Mouse (Mus musculus) E14TG2a.4 (cell line): ENCODE results near the gene Cd164.

Experiments
- H3K27me3 ChIP-seq: 2 replicates; pipeline ENCODE4 v1.6.1; 2014; ENCODE audit warnings: low read length, control low read depth; ENCODE audit not compliant: insufficient read depth
- H3K36me3 ChIP-seq: 2 replicates; pipeline ENCODE4 v1.6.1; 2014; ENCODE audit warnings: low read length, control low read depth; ENCODE audit not compliant: insufficient read depth
- H3K4me1 ChIP-seq: replicated peaks from 2 replicates; pipeline ENCODE4 v1.6.1; 2014; ENCODE audit warnings: low read depth, low read length, control low read depth
- H3K4me3 ChIP-seq: replicated peaks from 2 replicates; pipeline ENCODE4 v1.5.1; 2014; ENCODE audit warnings: mild to moderate bottlenecking, low read length
- H3K9me3 ChIP-seq: 2 replicates; pipeline ENCODE4 v1.6.1; 2014; ENCODE audit warnings: low read length, control low read depth
- CTCF ChIP-seq: conservative IDR thresholded peaks from 2 replicates; pipeline ENCODE4 v1.5.1; 2014; ENCODE audit warnings: low read length
- NANOG ChIP-seq: IDR thresholded peaks from 2 replicates; pipeline ENCODE4 v1.6.1; 2014; ENCODE audit warnings: borderline replicate concordance, low read length, mixed read lengths
- POU5F1 ChIP-seq: IDR thresholded peaks from 2 replicates; pipeline ENCODE4 v1.6.1; 2014; ENCODE audit warnings: low read length, borderline replicate concordance

Cd164 gene

DNA sequence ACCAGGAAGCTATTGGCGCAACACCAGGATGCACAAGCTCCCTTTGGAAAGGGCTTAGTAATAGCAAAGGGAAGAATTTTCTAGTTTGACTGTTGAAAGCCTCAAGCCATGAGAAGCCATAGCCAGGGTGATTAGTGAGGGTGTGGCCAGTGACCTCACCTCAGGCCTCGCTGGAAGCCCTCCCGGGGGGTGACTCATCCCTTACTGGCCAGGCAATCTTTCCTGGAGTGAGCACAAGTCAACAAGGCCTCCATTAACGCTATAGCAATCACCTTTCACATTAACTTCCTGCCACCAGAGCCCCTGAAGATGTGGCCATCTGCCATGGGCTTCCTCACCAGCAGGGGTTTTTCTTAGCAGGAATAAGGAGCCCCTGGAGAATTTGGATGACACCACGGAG is 45.9 kb downstream of the Cd164 start:
- H3K4me3 ChIP-seq = peak overlapping the region; percentile 65
- no peak for TF ChIP-seq POU5F1
- no peak for TF ChIP-seq CTCF
- H3K4me1 ChIP-seq = peaks cover 18% of the 10 kb centered on the region
- H3K9me3 ChIP-seq = peaks cover 11% of the 10 kb centered on the region
- no peaks in the 10 kb centered on the region for H3K36me3 ChIP-seq
- no peaks in the 10 kb centered on the region for H3K27me3 ChIP-seq

- Histone ChIP-seq H3K36me3 (no peaks in the 10 kb centered on the region), H3K4me1 (peaks cover 19% of the 10 kb centered on the region), H3K9me3 (no peaks in the 10 kb centered on the region), H3K4me3 (no peak overlapping the region), H3K27me3 (no peaks in the 10 kb centered on the region)
- TF ChIP-seq CTCF (no peak), POU5F1 (no peak), NANOG (no peak)
These were observed 49.1 kb downstream of the Cd164 start for GRCm38 (mm10) chr10:41568306-41568705.

- peaks cover 6% of the 10 kb centered on the region for H3K4me1 ChIP-seq
- TF ChIP-seq CTCF = no peak
- no peak for TF ChIP-seq POU5F1
- no peak for TF ChIP-seq NANOG
- no peak overlapping the region for H3K4me3 ChIP-seq
- H3K27me3 ChIP-seq = no peaks in the 10 kb centered on the region
- no peaks in the 10 kb centered on the region for H3K9me3 ChIP-seq
- H3K36me3 ChIP-seq = no peaks in the 10 kb centered on the region
These were observed 51.9 kb downstream of the Cd164 start for GRCm38 (mm10) chr10:41571065-41571464.

DNA sequence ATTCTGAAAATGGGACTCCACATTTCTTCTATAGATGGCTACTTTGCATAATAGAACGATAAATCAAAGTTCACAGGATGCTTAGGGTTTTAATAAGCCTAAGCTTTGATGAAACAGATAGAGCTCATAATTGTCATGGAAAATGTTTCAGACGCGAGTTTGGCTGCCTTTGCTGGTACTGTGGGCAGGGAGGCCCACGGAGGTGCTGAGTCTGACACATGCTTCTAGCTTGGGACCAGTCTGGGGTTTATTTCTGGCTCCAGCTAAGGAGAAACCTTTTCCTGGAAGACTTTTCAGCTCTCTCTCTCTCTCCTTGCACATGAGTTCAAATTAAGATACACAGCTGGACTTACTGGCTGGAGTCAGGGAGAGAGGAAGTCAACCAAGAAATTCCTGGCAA is 53.1 kb downstream of the Cd164 start:
- TF ChIP-seq POU5F1 (no peak), NANOG (no peak), CTCF (no peak)
- Histone ChIP-seq H3K4me3 (no peak overlapping the region), H3K27me3 (no peaks in the 10 kb centered on the region), H3K4me1 (peaks cover 3% of the 10 kb centered on the region; the same call in 1 of the 2 replicates), H3K9me3 (no peaks in the 10 kb centered on the region), H3K36me3 (no peaks in the 10 kb centered on the region)

DNA sequence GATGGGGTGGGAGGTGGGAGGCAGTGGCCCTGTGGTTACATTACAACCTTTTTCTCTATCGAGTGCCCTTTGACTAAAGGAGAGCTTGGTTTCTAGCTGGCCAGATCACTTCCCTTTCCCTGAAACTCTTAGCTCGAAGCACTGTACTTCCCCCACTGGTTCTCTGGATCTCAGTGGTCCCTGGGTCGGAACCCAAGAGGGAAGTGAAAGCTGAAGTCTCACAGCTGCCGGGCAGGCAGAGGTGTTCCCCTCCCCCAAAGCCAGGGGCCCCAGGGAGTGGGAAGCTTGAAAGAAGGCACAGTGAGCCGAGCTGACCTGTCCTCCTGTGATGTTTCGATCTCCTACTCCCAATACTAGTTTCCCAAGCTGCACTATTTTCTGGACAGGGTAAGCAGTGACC is 54.0 kb downstream of the Cd164 start:
- Histone ChIP-seq H3K4me1 (peaks cover 3% of the 10 kb centered on the region; the same call in 1 of the 2 replicates), H3K4me3 (no peak overlapping the region), H3K36me3 (no peaks in the 10 kb centered on the region), H3K9me3 (no peaks in the 10 kb centered on the region), H3K27me3 (no peaks in the 10 kb centered on the region)
- TF ChIP-seq CTCF (no peak), NANOG (no peak)

DNA sequence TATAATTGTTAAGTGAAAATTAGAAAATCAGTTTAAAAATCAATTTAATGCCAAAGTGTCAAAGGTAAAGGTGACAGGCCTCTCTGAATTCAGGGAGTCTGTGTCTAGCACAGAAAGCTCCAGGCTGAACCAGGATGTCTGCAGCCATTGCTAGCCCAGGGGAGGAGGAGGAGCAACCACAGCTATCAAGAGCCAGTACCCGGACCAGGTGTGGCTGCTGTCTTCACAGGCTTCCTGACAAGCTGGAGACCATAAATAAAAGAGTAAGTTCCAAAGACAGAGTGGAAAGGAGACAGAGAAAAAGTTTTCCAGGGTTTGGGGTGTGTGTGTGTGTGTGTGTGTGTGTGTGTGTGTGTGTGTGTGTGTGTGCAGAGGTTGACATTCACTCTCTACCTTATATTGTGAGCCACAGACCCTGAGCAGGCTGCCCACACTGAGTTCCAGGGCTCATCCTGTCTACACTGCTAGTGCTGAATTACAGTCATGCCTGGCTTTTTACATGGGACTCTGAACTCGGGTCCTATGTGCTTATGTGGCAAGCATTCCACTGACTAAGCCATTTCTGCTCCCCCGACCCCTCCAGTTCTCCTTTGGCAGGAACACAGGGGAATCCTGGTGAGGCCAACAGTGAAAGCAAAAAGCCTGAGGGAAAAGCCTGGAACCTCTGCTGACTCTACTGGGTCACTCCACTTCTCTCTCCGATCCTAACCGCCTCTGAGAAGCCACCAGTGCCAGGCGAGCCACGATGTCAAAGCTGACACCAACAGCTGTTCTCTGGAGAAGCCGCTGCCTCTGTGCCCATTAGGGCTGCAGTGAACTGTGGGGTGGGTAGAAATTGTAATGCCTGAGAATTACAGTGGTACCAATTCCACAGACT is 56.5 kb downstream of the Cd164 start:
- Histone ChIP-seq H3K36me3 (no peaks in the 10 kb centered on the region), H3K27me3 (no peaks in the 10 kb centered on the region), H3K4me1 (peaks cover 5% of the 10 kb centered on the region), H3K9me3 (no peaks in the 10 kb centered on the region), H3K4me3 (no peak overlapping the region)
- no peak for TF ChIP-seq CTCF
- no peak for TF ChIP-seq POU5F1
- TF ChIP-seq NANOG = no peak

DNA sequence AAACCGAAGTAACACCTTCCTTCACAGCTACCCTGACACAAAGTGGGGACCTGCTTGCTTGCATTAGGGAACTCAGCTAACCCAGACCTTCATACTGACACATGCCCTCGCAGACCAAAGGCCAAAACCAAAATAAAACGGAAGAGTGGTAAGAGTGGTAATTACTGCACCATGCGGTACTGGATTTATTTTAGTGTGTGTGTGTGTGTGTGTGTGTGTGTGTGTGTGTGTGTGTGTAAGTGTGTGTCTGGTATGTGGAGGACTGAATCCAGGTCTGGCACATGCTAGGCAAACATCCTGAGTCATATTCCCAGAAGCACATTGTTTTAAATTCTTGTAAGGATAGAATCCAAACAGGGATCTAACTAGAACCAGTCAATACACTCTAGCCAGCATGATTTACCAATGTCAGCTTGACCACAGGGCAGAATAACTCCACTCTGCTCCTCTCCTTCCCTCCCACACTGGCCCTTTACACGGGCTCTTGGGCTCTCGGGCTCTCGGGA is 57.2 kb downstream of the Cd164 start:
- H3K27me3 ChIP-seq = no peaks in the 10 kb centered on the region
- H3K4me1 ChIP-seq = peaks cover 9% of the 10 kb centered on the region
- H3K4me3 ChIP-seq = no peak overlapping the region
- TF ChIP-seq NANOG = no peak
- TF ChIP-seq CTCF = no peak
- no peak for TF ChIP-seq POU5F1
- H3K36me3 ChIP-seq = no peaks in the 10 kb centered on the region
- no peaks in the 10 kb centered on the region for H3K9me3 ChIP-seq

DNA sequence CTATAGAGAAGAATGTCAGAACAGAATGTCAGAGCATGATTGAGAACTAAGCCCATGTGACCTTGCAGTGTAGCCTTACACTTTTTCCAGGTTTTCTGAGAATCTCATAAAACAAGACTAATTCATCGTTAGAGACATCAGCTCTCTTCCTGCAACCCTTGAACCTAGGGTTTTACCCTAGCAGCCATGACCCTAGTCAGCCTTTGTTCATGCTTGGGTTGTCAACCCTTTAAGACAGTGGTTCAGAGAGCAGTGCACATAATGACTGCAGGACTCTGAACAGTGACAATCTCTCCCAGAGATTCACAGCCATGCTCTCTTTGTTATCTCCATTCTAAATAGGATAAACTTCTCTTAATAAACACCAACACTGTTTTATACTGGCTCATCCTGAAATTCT is 59.3 kb downstream of the Cd164 start:
- TF ChIP-seq POU5F1 = no peak
- TF ChIP-seq CTCF = no peak
- Histone ChIP-seq H3K36me3 (no peaks in the 10 kb centered on the region), H3K4me1 (peaks cover 21% of the 10 kb centered on the region), H3K9me3 (no peaks in the 10 kb centered on the region), H3K4me3 (no peak overlapping the region), H3K27me3 (no peaks in the 10 kb centered on the region)

- Histone ChIP-seq H3K27me3 (no peaks in the 10 kb centered on the region), H3K36me3 (no peaks in the 10 kb centered on the region), H3K9me3 (no peaks in the 10 kb centered on the region), H3K4me1 (peaks cover 33% of the 10 kb centered on the region), H3K4me3 (no peak overlapping the region)
- TF ChIP-seq POU5F1 = no peak
- TF ChIP-seq NANOG = no peak
- TF ChIP-seq CTCF = no peak
These were observed 61.2 kb downstream of the Cd164 start for GRCm38 (mm10) chr10:41580441-41580840.
